ENCODE assay signal across 14 mouse cellular contexts in the genomic region with DNA sequence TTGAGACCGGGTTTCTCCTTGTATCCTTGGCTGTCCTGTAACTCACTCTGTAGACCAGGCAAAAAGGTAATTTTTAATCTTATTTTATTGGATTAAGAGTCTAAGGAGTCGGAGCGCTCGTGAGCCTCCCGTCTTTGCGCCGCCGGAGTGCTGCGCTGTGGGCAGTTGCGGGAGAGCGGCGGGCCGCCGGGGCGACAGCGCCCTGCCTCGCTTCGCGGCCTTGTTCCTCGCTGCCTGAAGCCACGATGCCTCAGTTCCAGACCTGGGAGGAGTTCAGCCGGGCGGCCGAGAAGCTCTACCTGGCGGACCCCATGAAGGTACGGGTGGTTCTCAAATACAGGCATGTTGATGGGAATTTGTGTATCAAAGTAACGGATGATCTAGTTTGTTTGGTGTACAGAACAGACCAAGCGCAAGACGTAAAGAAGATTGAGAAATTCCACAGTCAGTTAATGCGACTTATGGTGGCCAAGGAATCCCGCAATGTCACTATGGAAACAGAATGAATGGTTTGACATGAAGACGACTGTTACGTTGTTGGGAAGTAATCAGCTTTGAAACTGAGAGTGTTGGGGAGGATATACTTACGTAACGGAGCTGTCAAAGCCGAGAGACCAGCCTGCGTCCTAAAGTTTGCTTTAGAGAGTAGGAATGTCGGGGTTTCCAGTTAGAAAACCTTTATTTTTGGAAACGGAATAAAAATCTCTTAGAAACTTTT. TPM values are rescaled to one million over a fixed set of nuclear protein-coding genes. Genes with fewer than 3 reads are reported as not detected.
DNase-seq lines count a peak whose midpoint lies in the region; ATAC-seq and TF ChIP-seq lines count a peak whose summit lies in the region.
"Not testable (repeated sequence)": the region's sequence is repeated elsewhere in the genome, so short reads cannot be mapped to it uniquely, and the experiment has no call there.
"Had no signal": no experiment of that assay in that cellular context is flagged by ENCODE, and none has a peak within 500 bp of the region (broad histone marks: within the 10 kb centered on the region; RNA-seq: fewer than 3 reads in every experiment).

No protein-coding gene starts in this region.

- peak; percentile 98 for ATAC-seq in frontal cortex, adult (ENCODE audit: low TSS enrichment)
- peak; percentile 39; the same call in 1 of the 2 replicates for ATAC-seq in hindbrain, embryonic 13.5 days (ENCODE audit: low FRiP score)
- not testable (repeated sequence) for ATAC-seq in limb, embryonic 12.5 days (ENCODE audit: insufficient number of reproducible peaks, insufficient read depth, low FRiP score, low TSS enrichment, low read depth)
- peak; percentile 89 for ATAC-seq in midbrain, embryonic 16.5 days

- TF ChIP-seq CTCF in ES-Bruce4 (IDR thresholded peaks at IDR 0.05; ENCODE audit: low read depth, low read length), result not testable (repeated sequence)

- not testable (repeated sequence) for H3K27me3 ChIP-seq in ES-Bruce4 (ENCODE audit: control insufficient read depth, insufficient read depth, low read length, poor library complexity, severe bottlenecking); embryonic facial prominence, embryonic 10.5 days (replicated peaks; ENCODE audit: low read depth, poor library complexity, severe bottlenecking); hindbrain, embryonic 13.5 days; limb, embryonic 12.5 days; midbrain, embryonic 16.5 days (ENCODE audit: control insufficient read depth, insufficient read depth, low read depth, low read length)

- not testable (repeated sequence) for H3K4me1 ChIP-seq in ES-Bruce4 (ENCODE audit: control insufficient read depth, insufficient read depth, low read length); embryonic facial prominence, embryonic 10.5 days; hindbrain, embryonic 13.5 days (replicated peaks); limb, embryonic 12.5 days (replicated peaks); midbrain, embryonic 16.5 days (ENCODE audit: control insufficient read depth, insufficient read depth, low read length)

- H3K9me3 ChIP-seq in ES-Bruce4 (replicated peaks; ENCODE audit: control insufficient read depth, insufficient read depth, low read length, poor library complexity, severe bottlenecking); embryonic facial prominence, embryonic 10.5 days; hindbrain, embryonic 13.5 days; limb, embryonic 12.5 days; midbrain, embryonic 16.5 days (replicated peaks; ENCODE audit: control insufficient read depth, low read length, poor library complexity, severe bottlenecking): not testable (repeated sequence)

- not testable (repeated sequence) for TF ChIP-seq EP300 in ES-Bruce4 (IDR thresholded peaks at IDR 0.05; ENCODE audit: insufficient read depth, low read depth, low read length)

- not testable (repeated sequence) for H3K27ac ChIP-seq in ES-Bruce4 (ENCODE audit: insufficient read depth, low read length); embryonic facial prominence, embryonic 10.5 days (replicated peaks); hindbrain, embryonic 13.5 days; limb, embryonic 12.5 days; midbrain, embryonic 16.5 days (ENCODE audit: low read length)

- peak overlapping the region; percentile 50 for H3K4me2 ChIP-seq in hindbrain, embryonic 13.5 days
- peak overlapping the region; percentile 39 for H3K4me2 ChIP-seq in limb, embryonic 12.5 days
- peak overlapping the region; percentile 55 for H3K4me2 ChIP-seq in midbrain, embryonic 16.5 days (ENCODE audit: low read length)

- not testable (repeated sequence) for H3K4me3 ChIP-seq in ES-Bruce4 (ENCODE audit: low read depth, low read length); limb, embryonic 12.5 days (replicated peaks)
- peak overlapping the region; percentile 37; the same call in 1 of the 2 replicates for H3K4me3 ChIP-seq in embryonic facial prominence, embryonic 10.5 days
- H3K4me3 ChIP-seq in hindbrain, embryonic 13.5 days, result peak overlapping the region; percentile 28
- H3K4me3 ChIP-seq in midbrain, embryonic 16.5 days (ENCODE audit: low read depth, low read length), result peak overlapping the region; percentile 35

- TF ChIP-seq POLR2A in ES-Bruce4 (IDR thresholded peaks at IDR 0.05; ENCODE audit: insufficient read depth, low read length), result not testable (repeated sequence)

- H3K36me3 ChIP-seq in ES-Bruce4 (ENCODE audit: control insufficient read depth, insufficient read depth, low read length, poor library complexity, severe bottlenecking); embryonic facial prominence, embryonic 10.5 days (replicated peaks); hindbrain, embryonic 13.5 days; limb, embryonic 12.5 days; midbrain, embryonic 16.5 days (ENCODE audit: control insufficient read depth, insufficient read depth, low read length): not testable (repeated sequence)

- 39% methylated on average over 39 of the region's 39 CpGs for WGBS in embryonic facial prominence, embryonic 10.5 days
- WGBS in hindbrain, embryonic 13.5 days, result 30% methylated on average over 39 of the region's 39 CpGs
- 42% methylated on average over 38 of the region's 39 CpGs for WGBS in limb, embryonic 12.5 days
- 21% methylated on average over 38 of the region's 39 CpGs for WGBS in midbrain, embryonic 16.5 days

- H3K9ac ChIP-seq in ES-Bruce4 (ENCODE audit: low read depth, poor library complexity, severe bottlenecking), result peak overlapping the region; percentile 77; the same call in 1 of the 2 replicates
- not testable (repeated sequence) for H3K9ac ChIP-seq in hindbrain, embryonic 13.5 days; limb, embryonic 12.5 days (replicated peaks)
- peak overlapping the region; percentile 52; the same call in 1 of the 2 replicates for H3K9ac ChIP-seq in midbrain, embryonic 16.5 days (ENCODE audit: low read depth, low read length)

- DNase-seq in embryonic facial prominence, embryonic 10.5 days (ENCODE audit: low spot score), result peak; percentile 33
- DNase-seq in layer of hippocampus, adult 18-20 months (ENCODE audit: low spot score in 2 of 2), result peak; percentile 2 to 24
- DNase-seq in right cerebral cortex, postnatal 25 days, result peak; percentile 15

RNA-seq across cellular contexts. Expression of a gene that starts 5.5 kb away (rescaled TPM):
- not detected in 2 replicates for polyA plus RNA-seq in ES-Bruce4 (2011; ENCODE audit: insufficient read depth, insufficient read length, low read depth, missing spikeins)
- not detected in 2 replicates for polyA plus RNA-seq in embryonic facial prominence, embryonic 10.5 days (2016; fragmentation: Nextera tagmentation; extraction: Ambion mirVana)
- not detected in 2 replicates for polyA plus RNA-seq in hindbrain, embryonic 13.5 days (2015; fragmentation: Nextera tagmentation; extraction: Ambion mirVana)
- total RNA-seq in layer of hippocampus, adult 18-20 months (2021), result not detected
- polyA plus RNA-seq in limb, embryonic 12.5 days (2016; fragmentation: Nextera tagmentation; extraction: Ambion mirVana), result not detected in 2 replicates
- polyA plus RNA-seq in midbrain, embryonic 16.5 days (2015; fragmentation: Nextera tagmentation; extraction: Ambion mirVana), result not detected in 2 replicates
- total RNA-seq: adrenal gland, postnatal 25 days; heart, adult 8-10 months; megakaryocyte progenitor cell, adult 5-6 weeks had no signal
- polyA plus RNA-seq: frontal cortex, adult 2 months; liver, embryonic 13.5 days; Patski had no signal

RNA-seq across cellular contexts. Expression of a gene that starts 19.3 kb away (rescaled TPM):
- not detected in 2 replicates for polyA plus RNA-seq in ES-Bruce4 (2011; ENCODE audit: insufficient read depth, insufficient read length, low read depth, missing spikeins)
- polyA plus RNA-seq in embryonic facial prominence, embryonic 10.5 days (2016; fragmentation: Nextera tagmentation; extraction: Ambion mirVana), result not detected in 2 replicates
- polyA plus RNA-seq in hindbrain, embryonic 13.5 days (2015; fragmentation: Nextera tagmentation; extraction: Ambion mirVana), result not detected in 2 replicates
- not detected for total RNA-seq in layer of hippocampus, adult 18-20 months (2021)
- polyA plus RNA-seq in limb, embryonic 12.5 days (2016; fragmentation: Nextera tagmentation; extraction: Ambion mirVana), result not detected in 2 replicates
- polyA plus RNA-seq in midbrain, embryonic 16.5 days (2015; fragmentation: Nextera tagmentation; extraction: Ambion mirVana), result not detected in 2 replicates
- total RNA-seq: adrenal gland, postnatal 25 days; heart, adult 8-10 months; megakaryocyte progenitor cell, adult 5-6 weeks had no signal
- polyA plus RNA-seq: frontal cortex, adult 2 months; liver, embryonic 13.5 days; Patski had no signal

RNA-seq across cellular contexts. Expression of a gene that starts 19.7 kb away (rescaled TPM):
- polyA plus RNA-seq in ES-Bruce4 (2011; ENCODE audit: insufficient read depth, insufficient read length, low read depth, missing spikeins), result 0.76 and 1.4 TPM in 2 replicates
- polyA plus RNA-seq in embryonic facial prominence, embryonic 10.5 days (2016; fragmentation: Nextera tagmentation; extraction: Ambion mirVana), result not detected in 2 replicates
- not detected in 2 replicates for polyA plus RNA-seq in hindbrain, embryonic 13.5 days (2015; fragmentation: Nextera tagmentation; extraction: Ambion mirVana)
- total RNA-seq in layer of hippocampus, adult 18-20 months (2021), result not detected
- not detected in 2 replicates for polyA plus RNA-seq in limb, embryonic 12.5 days (2016; fragmentation: Nextera tagmentation; extraction: Ambion mirVana)
- polyA plus RNA-seq in midbrain, embryonic 16.5 days (2015; fragmentation: Nextera tagmentation; extraction: Ambion mirVana), result not detected in 2 replicates
- total RNA-seq: adrenal gland, postnatal 25 days; heart, adult 8-10 months; megakaryocyte progenitor cell, adult 5-6 weeks had no signal
- polyA plus RNA-seq: frontal cortex, adult 2 months; liver, embryonic 13.5 days; Patski had no signal

RNA-seq across cellular contexts. Expression of a gene that starts 29.2 kb away (rescaled TPM):
- polyA plus RNA-seq in ES-Bruce4 (2011; ENCODE audit: insufficient read depth, insufficient read length, low read depth, missing spikeins), result not detected in 2 replicates
- polyA plus RNA-seq in embryonic facial prominence, embryonic 10.5 days (2016; fragmentation: Nextera tagmentation; extraction: Ambion mirVana), result not detected in 2 replicates
- polyA plus RNA-seq in hindbrain, embryonic 13.5 days (2015; fragmentation: Nextera tagmentation; extraction: Ambion mirVana), result not detected in 2 replicates
- total RNA-seq in layer of hippocampus, adult 18-20 months (2021), result not detected
- not detected in 2 replicates for polyA plus RNA-seq in limb, embryonic 12.5 days (2016; fragmentation: Nextera tagmentation; extraction: Ambion mirVana)
- not detected in 2 replicates for polyA plus RNA-seq in midbrain, embryonic 16.5 days (2015; fragmentation: Nextera tagmentation; extraction: Ambion mirVana)
- total RNA-seq: adrenal gland, postnatal 25 days; heart, adult 8-10 months; megakaryocyte progenitor cell, adult 5-6 weeks had no signal
- polyA plus RNA-seq: frontal cortex, adult 2 months; liver, embryonic 13.5 days; Patski had no signal

RNA-seq across cellular contexts. Expression of a gene that starts 47.6 kb away (rescaled TPM):
- not detected in 2 replicates for polyA plus RNA-seq in ES-Bruce4 (2011; ENCODE audit: insufficient read depth, insufficient read length, low read depth, missing spikeins)
- polyA plus RNA-seq in embryonic facial prominence, embryonic 10.5 days (2016; fragmentation: Nextera tagmentation; extraction: Ambion mirVana), result not detected in 2 replicates
- polyA plus RNA-seq in hindbrain, embryonic 13.5 days (2015; fragmentation: Nextera tagmentation; extraction: Ambion mirVana), result not detected in 2 replicates
- total RNA-seq in layer of hippocampus, adult 18-20 months (2021), result not detected
- not detected in 2 replicates for polyA plus RNA-seq in limb, embryonic 12.5 days (2016; fragmentation: Nextera tagmentation; extraction: Ambion mirVana)
- not detected in 2 replicates for polyA plus RNA-seq in midbrain, embryonic 16.5 days (2015; fragmentation: Nextera tagmentation; extraction: Ambion mirVana)
- total RNA-seq: adrenal gland, postnatal 25 days; heart, adult 8-10 months; megakaryocyte progenitor cell, adult 5-6 weeks had no signal
- polyA plus RNA-seq: frontal cortex, adult 2 months; liver, embryonic 13.5 days; Patski had no signal
